Mouse (Mus musculus): ENCODE measurements around the gene Tspan14. TPM values are rescaled to one million over a fixed set of nuclear protein-coding genes. Genes with fewer than 3 reads are reported as not detected.

The Tspan14 gene
- polyA plus RNA-seq, 1 experiment from 2014 or later = 58.6 TPM

DNA sequence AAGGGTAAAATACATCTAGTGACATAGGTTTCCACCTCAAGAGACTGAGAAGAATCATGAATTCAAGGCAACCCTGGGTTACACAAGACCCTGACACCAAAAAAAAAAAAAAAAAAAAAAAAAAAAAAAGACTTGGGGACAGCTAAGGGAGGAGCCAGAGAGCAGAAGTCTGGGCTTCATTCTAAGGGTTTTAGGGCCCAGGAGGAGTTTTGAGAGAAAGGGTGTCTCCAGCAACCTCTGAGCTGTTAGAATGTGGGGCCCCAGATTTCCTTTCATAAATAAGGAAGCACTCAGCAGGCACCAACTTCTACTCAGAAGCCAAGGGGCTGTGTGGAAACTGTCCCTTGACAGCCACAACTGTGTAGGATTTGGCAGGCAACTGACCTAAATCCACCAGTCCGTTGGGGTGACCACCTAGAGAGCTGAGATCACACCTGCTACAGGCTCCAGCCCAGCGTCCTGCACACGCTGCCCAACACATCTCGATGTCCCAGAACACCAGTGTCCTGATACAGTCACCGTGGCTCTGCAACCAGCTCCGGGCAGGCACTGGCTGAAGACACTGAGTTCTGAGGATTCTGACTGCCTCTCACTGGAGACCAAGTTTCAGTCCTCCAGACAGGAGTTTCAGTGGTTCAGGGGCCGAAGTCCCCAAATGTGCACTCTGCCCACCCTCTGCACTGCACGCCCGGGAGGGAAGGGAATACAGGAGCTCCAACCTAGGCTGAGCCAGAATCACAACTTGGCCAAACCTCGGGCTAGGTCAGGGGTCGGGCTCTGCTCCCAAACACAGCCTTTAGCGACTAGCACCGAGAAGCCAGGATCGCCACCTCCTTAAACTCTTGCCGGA lies 875 bp downstream of the Tspan14 start:
- Histone ChIP-seq H3K4me3 (peak overlapping the region; percentile 94), H3K36me3 (no peaks in the 10 kb centered on the region), H3K27me3 (ENCODE audit: insufficient read depth, poor library complexity, severe bottlenecking) (no peaks in the 10 kb centered on the region), H3K4me1 (peaks cover 50% of the 10 kb centered on the region), H3K9me3 (no peaks in the 10 kb centered on the region), H3K27ac (peak overlapping the region; percentile 96)
- DNase-seq (ENCODE audit: low spot score) = no peak
- under 1% methylated on average over 15 of the region's 15 CpGs for WGBS

DNA sequence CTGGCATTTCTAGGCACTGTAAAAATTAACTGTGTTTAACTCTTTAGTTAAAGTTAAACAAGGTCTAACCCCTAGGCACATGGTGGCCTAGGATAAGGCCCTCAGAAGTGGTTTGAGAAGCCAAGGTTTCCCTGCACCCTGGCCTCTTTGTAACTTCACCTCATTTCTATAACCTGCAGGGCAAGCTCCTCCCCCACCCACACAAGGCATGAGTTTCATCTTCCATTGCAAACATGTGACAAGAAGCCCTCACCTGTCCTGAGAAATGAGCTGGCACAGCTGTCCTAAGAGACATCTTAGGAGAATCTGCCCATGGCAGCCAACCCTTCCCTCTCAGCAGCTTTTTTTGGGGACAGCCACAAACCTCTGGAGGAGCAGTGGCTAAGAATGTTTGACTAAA lies 1.7 kb downstream of the Tspan14 start:
- Histone ChIP-seq H3K4me1 (peaks cover 52% of the 10 kb centered on the region), H3K27ac (no peak overlapping the region), H3K9me3 (no peaks in the 10 kb centered on the region), H3K36me3 (no peaks in the 10 kb centered on the region), H3K27me3 (ENCODE audit: insufficient read depth, poor library complexity, severe bottlenecking) (no peaks in the 10 kb centered on the region), H3K4me3 (peak overlapping the region; percentile 94)
- DNase-seq (ENCODE audit: low spot score) = no peak

DNA sequence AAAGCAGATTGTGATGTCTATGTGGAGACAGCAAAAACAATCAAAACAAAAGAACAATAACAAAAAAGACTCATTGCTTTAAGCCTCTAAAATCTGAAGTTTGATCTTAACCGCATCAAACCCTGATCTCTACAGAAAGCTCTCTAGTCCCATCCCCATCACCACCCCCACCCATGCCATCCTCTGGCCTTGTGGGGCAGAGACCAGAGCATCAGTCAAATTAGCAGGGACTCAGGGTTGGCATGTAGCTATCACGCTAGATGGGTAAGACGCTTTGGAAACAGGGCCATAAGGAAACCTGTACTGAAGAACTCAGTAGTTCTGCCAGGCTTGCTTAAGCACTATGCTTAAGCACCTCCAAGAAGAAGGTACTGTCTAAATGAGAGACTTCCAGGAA lies 2.4 kb downstream of the Tspan14 start:
- H3K27ac ChIP-seq = no peak overlapping the region
- H3K9me3 ChIP-seq = no peaks in the 10 kb centered on the region
- no peaks in the 10 kb centered on the region for H3K27me3 ChIP-seq (ENCODE audit: insufficient read depth, poor library complexity, severe bottlenecking)
- 98% methylated on average over 3 of the region's 3 CpGs for WGBS
- DNase-seq (ENCODE audit: low spot score) = no peak
- H3K36me3 ChIP-seq = no peaks in the 10 kb centered on the region
- H3K4me3 ChIP-seq = no peak overlapping the region; the same call in 1 of the 2 replicates
- H3K4me1 ChIP-seq = peaks cover 58% of the 10 kb centered on the region

DNA sequence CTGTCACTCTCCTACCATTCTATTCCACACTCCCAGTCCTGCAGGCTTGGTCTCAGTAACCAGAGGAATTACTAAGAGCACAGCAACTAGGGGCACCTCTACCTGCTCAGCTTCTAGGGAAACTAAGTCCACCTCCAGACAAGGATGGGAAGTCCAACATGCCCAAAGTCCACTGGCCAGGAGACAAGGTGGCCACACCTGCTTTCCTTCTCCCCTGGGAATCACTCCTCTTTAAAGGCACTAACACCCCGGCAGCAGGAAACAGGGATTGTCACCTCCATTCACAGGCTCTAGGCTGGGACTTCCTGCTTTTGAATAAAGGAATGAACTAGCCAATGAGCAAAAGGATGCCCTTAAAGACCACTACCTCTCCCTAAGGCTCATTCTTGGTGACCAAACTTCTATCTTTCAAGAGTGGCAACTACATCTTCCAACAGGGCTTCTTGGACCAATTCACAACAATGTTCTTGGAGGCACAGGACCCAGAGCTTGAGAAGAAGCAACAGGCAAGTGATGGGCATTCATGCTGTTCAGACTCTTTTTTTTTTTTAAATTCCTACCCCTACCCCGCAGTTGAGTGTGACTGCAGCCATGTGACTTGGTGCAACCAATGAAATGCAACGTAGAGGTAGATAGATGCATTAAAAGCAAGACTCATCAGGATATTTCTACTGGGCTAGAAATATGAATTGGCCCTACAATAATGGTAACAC lies 3.0 kb downstream of the Tspan14 start:
- 57% methylated on average over 3 of the region's 3 CpGs for WGBS
- Histone ChIP-seq H3K4me3 (no peak overlapping the region), H3K9me3 (no peaks in the 10 kb centered on the region), H3K27me3 (ENCODE audit: insufficient read depth, poor library complexity, severe bottlenecking) (no peaks in the 10 kb centered on the region), H3K36me3 (no peaks in the 10 kb centered on the region), H3K4me1 (peaks cover 63% of the 10 kb centered on the region), H3K27ac (no peak overlapping the region)
- DNase-seq (ENCODE audit: low spot score) = no peak

DNA sequence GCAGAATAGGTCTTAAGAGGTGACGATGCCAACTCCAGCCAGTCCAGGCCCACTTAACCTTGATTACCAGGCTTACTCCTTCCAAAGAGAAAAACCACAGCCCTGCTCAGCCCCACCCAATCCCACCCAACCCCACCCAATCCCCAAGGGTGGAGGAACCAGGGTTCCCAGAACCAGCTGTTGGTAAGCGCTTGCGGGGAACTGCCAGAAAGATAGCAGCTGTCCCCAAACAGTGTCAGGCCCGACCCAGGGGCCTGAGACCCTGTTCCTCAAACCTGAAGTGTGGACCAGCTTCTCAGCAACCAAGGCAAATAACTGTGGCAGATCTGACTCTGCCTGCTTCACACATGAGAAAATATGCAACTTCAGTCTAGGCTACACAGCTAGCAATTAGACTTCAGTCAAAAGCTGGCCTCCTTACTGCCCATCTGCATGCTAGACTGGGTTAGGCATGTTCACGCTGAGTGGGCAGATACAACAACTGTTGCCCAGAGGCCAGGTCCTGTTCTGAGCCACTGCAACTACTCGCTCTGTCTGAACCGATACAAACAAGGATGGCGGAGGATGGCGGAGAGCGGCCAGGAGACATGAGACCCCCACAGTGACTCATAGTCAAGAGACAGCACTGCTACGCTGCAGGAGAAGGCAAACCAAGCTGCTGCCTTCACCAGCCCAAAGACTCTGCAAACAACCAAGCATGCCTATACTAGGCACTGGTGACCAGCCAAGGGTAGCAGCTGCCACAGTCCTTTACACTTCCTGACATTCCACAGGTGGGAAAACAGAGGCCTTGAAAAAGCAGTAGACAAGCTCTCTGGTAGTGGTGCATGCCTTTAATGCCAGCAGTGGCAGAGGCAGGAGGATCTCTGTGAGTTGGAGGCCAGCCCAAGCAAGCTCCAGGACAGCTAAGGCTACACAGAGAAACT lies 4.0 kb downstream of the Tspan14 start:
- 78% methylated on average over 11 of the region's 11 CpGs for WGBS
- no peaks in the 10 kb centered on the region for H3K9me3 ChIP-seq
- H3K27ac ChIP-seq = peak overlapping the region; percentile 64; the same call in 1 of the 2 replicates
- DNase-seq (ENCODE audit: low spot score) = peak; percentile 83
- H3K4me3 ChIP-seq = peak overlapping the region; percentile 18; the same call in 1 of the 2 replicates
- peaks cover 67% of the 10 kb centered on the region for H3K4me1 ChIP-seq
- H3K27me3 ChIP-seq (ENCODE audit: insufficient read depth, poor library complexity, severe bottlenecking) = no peaks in the 10 kb centered on the region
- H3K36me3 ChIP-seq = no peaks in the 10 kb centered on the region

DNA sequence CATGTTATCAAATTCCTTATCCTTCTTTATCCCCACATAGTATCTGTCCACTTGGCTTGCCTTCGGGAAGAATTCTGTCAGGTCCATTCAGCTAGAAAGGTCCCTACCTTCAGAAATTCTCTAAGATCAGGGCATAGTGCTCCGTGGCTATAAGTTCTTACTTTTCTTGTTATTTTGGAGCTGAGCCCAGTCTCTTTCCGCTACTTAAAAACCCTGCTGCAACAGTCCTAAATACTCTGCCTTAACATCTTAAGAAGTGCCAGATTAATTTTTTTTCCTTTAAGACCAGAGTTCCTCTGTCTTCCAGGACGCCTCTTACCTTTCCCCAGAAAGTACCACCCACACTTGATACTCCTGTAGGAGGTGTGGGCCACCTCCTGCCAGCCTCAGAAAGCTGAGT lies 6.4 kb downstream of the Tspan14 start:
- Histone ChIP-seq H3K4me3 (no peak overlapping the region), H3K27ac (no peak overlapping the region), H3K27me3 (ENCODE audit: insufficient read depth, poor library complexity, severe bottlenecking) (no peaks in the 10 kb centered on the region), H3K9me3 (no peaks in the 10 kb centered on the region), H3K36me3 (no peaks in the 10 kb centered on the region), H3K4me1 (peaks cover 80% of the 10 kb centered on the region)
- no peak for DNase-seq (ENCODE audit: low spot score)
- WGBS = 53% methylated on average over 4 of the region's 4 CpGs

DNA sequence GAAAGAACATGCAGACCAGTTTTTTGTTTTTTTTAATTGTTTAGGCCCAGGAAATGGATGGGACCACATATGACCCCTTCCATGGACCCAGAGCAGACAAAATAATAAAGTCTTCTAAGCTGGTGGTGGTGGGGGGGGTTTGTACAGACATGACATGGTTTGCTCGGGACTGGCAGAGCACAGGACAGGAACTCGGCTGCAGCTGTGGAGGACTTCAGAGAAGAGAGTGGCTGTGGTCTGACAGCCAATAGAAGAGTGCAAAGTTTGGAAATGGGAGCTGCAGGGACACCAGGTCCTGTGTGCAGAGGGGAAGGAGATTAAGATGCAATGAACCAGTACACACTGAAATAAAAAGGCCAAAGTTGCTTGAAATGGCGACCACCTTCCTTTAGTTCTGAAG lies 7.0 kb downstream of the Tspan14 start:
- H3K4me1 ChIP-seq = peaks cover 80% of the 10 kb centered on the region
- no peak for DNase-seq (ENCODE audit: low spot score)
- 0 out of 2 replicates have a peak overlapping the region, but pooled peaks have one; percentile 70 for H3K27ac ChIP-seq
- WGBS = 46% methylated on average over 3 of the region's 3 CpGs
- no peaks in the 10 kb centered on the region for H3K27me3 ChIP-seq (ENCODE audit: insufficient read depth, poor library complexity, severe bottlenecking)
- H3K4me3 ChIP-seq = no peak overlapping the region
- no peaks in the 10 kb centered on the region for H3K36me3 ChIP-seq
- H3K9me3 ChIP-seq = no peaks in the 10 kb centered on the region

DNA sequence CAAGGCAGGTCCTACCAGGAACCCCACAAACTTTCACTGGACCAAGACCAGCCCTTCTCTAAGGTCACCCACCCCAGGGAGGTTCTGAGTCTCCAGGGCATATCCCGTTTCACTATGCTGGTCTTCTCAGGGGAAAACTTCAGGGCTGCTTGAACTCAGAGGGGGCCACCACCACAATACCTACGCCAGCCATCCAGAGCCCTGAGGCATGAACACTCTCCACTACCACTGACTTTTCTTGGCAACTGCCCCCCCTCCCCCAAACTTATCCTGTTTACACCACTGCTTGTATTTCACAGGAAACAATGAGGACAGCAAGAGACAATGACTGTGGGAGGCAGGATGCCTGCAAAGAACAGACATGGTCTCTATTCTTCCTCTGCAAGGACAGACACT lies 7.6 kb downstream of the Tspan14 start:
- Histone ChIP-seq H3K27ac (peak overlapping the region; percentile 70), H3K36me3 (no peaks in the 10 kb centered on the region), H3K27me3 (ENCODE audit: insufficient read depth, poor library complexity, severe bottlenecking) (no peaks in the 10 kb centered on the region), H3K4me1 (peaks cover 81% of the 10 kb centered on the region), H3K4me3 (no peak overlapping the region), H3K9me3 (no peaks in the 10 kb centered on the region)
- DNase-seq (ENCODE audit: low spot score) = no peak
- WGBS = 48% methylated on average over 2 of the region's 2 CpGs

DNA sequence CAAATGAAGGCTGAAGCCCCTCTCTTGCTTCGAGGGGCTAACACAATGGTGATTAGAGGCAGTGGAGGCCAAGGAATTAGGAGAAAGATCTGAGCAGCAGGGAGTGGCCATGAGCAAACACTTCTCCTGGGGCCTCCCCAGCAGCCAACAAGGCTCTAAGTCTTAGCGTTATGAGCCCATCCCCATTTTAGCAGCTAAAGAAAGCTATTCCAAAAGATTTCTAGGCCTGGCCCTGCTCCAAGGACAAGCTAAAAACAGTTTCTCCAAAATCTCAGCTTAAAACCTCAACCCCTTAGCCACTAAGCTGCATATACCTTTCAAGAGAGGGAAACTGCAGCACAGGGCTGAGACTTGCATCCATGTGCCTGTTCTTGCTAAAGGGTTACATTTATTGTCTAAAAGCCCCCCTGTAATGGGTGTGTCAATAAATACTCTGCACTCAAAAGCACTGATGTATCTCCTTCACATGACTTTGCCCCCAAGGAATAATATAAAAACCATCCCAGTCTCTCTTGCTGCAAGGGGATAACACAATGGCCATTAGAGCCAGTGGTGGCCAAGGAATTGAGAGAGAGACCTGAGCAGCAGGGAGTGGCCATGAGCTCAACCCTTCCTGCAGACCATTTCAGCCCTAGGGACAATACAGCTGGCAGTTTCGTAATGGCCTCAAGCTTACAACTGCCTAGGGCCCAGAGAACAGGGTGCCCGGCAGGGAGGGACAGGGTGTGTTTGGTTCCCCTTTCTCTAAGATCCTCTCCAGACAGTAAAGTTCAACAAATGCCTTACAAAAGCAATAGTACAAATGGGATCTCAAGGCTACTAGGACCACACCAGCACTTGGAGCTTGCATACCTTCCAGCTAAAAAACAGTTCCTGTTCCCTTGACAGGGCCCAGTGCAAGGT lies 8.3 kb downstream of the Tspan14 start:
- no peak overlapping the region for H3K4me3 ChIP-seq
- H3K4me1 ChIP-seq = peaks cover 80% of the 10 kb centered on the region
- DNase-seq (ENCODE audit: low spot score) = no peak
- WGBS = 41% methylated on average over 4 of the region's 4 CpGs
- peak overlapping the region; percentile 70 for H3K27ac ChIP-seq
- H3K27me3 ChIP-seq (ENCODE audit: insufficient read depth, poor library complexity, severe bottlenecking) = no peaks in the 10 kb centered on the region
- H3K9me3 ChIP-seq = no peaks in the 10 kb centered on the region
- H3K36me3 ChIP-seq = no peaks in the 10 kb centered on the region

DNA sequence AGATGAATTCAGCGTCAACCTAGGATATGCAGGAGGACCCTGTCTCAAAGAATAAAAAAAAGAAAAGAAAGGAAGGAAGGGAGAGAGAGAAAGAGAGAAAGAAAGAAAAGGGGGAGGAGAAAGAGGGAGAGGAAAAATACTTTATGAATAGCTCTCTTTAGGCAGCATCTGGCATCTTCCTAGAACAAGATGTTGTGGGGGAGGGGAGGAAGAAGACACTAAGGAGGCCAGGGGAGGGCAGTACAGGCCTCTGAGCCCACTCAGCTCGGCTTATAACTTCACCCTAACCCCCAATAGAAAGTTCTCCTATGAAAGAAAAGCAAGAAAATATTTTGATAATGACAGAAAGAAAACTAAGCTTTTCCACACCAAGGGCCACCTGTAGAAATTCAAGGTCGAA lies 9.0 kb downstream of the Tspan14 start:
- Histone ChIP-seq H3K27me3 (ENCODE audit: insufficient read depth, poor library complexity, severe bottlenecking) (no peaks in the 10 kb centered on the region), H3K27ac (peak overlapping the region; percentile 70; the same call in 1 of the 2 replicates), H3K36me3 (no peaks in the 10 kb centered on the region)

DNA sequence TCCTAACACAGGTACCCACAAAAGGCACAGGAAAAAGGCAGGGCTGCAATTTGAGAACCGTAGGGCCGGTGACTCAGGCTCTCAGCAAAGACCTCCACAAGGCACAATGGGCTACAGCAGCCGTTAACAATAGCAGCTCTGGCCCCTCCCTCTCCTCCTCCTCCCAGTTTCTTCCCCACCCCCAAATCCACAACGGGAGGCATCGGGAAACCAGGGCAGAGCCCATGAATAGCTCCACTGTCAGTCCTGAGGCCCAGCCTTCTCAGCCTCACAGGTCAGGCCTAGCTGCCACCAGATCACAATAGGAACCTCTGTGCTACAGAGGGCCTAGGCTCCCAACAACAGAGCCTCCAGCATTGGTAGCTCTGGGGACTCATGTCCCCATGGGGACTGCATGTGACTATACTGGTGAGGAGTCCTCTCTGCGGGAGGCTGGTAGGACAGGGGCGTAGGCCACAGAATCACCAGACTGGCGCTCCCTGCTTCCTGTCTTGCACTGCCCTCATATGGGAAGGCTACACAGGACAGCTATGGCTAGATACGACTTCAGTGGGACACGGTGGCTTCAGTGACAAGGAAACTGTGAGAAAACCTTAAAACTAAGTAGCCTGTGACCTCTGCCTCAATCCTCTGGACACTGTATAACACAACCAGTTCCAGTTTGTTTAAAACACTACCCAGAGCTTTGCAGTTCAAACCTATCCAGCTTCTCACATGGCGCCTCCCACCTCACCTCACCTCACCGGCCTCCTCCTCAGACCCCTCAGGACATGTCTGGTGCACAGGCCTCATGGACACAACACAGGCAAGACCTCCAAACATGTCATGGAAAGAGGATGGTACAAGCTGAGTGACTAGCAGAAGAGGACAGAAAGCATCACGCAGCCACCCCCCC lies 10.1 kb downstream of the Tspan14 start:
- Histone ChIP-seq H3K4me3 (peak overlapping the region; percentile 19; the same call in 1 of the 2 replicates), H3K9me3 (no peaks in the 10 kb centered on the region)

More for the DNA sequence above, 9.0 kb downstream of the Tspan14 start:
- H3K4me1 ChIP-seq = peaks cover 80% of the 10 kb centered on the region
- no peaks in the 10 kb centered on the region for H3K9me3 ChIP-seq
- WGBS = 54% methylated on average over 3 of the region's 3 CpGs
- no peak overlapping the region for H3K4me3 ChIP-seq
- DNase-seq (ENCODE audit: low spot score) = no peak

More for the DNA sequence above, 10.1 kb downstream of the Tspan14 start:
- Histone ChIP-seq H3K27me3 (ENCODE audit: insufficient read depth, poor library complexity, severe bottlenecking) (no peaks in the 10 kb centered on the region), H3K27ac (peak overlapping the region; percentile 86), H3K4me1 (peaks cover 76% of the 10 kb centered on the region), H3K36me3 (no peaks in the 10 kb centered on the region)
- DNase-seq (ENCODE audit: low spot score) = peak; percentile 85
- 31% methylated on average over 13 of the region's 13 CpGs for WGBS

All from heart, embryonic 10.5 days (tissue).